Mouse (Mus musculus) testis, adult 2 months (tissue): ENCODE data around the gene Faap24.

ENCODE experiments used
- CTCF ChIP-seq: fragments of 200-500 bp; IDR thresholded peaks from 2 replicates; pipeline ENCODE4 v1.5.1; 2012; ENCODE audit warnings: low read depth, mild to moderate bottlenecking, inconsistent platforms, low read length, moderate library complexity; ENCODE audit not compliant: control insufficient read depth, insufficient read depth, insufficient replicate concordance
- POLR2A ChIP-seq: fragments of 200-500 bp; IDR thresholded peaks from 2 replicates; pipeline ENCODE4 v1.6.1; 2012; ENCODE audit warnings: low read depth, mild to moderate bottlenecking, inconsistent platforms, low read length, moderate library complexity; ENCODE audit not compliant: control insufficient read depth

GRCm38 (mm10) chr7:35342498-35342897, 54.1 kb downstream of the Faap24 start:
- no peak for TF ChIP-seq POLR2A
- TF ChIP-seq CTCF = no peak
